Mouse (Mus musculus): ENCODE data around the gene Man2a1. TPM values are rescaled to one million over a fixed set of nuclear protein-coding genes. Genes with fewer than 3 reads are reported as not detected.
A peak's percentile ranks its signal among the peaks of the same experiment; 100 is the strongest.

The Man2a1 gene
- polyA plus RNA-seq, 1 experiment from 2014 or later: 8.1 TPM

- Histone ChIP-seq H3K9me3 (no peaks in the 10 kb centered on the region), H3K36me3 (no peaks in the 10 kb centered on the region), H3K27me3 (no peaks in the 10 kb centered on the region), H3K9ac (replicated peaks) (0 out of 2 replicates have a peak overlapping the region, but pooled peaks have one; percentile 23), H3K27ac (no peak overlapping the region), H3K4me3 (replicated peaks) (peak overlapping the region; percentile 91), H3K4me1 (replicated peaks) (peaks cover 39% of the 10 kb centered on the region), H3K4me2 (peak overlapping the region; percentile 82)
- no peak for ATAC-seq (ENCODE audit: insufficient number of reproducible peaks, insufficient read depth, low FRiP score, low TSS enrichment, low read depth)
- WGBS: 56% methylated on average over 9 of the region's 9 CpGs
These were observed 2.6 kb downstream of the Man2a1 start for GRCm38 (mm10) chr17:64603134-64603533.

GRCm38 (mm10) chr17:64603534-64603933, 3.0 kb downstream of the Man2a1 start:
- Histone ChIP-seq H3K4me2 (peak overlapping the region; percentile 82), H3K9ac (replicated peaks) (0 out of 2 replicates have a peak overlapping the region, but pooled peaks have one; percentile 23), H3K4me1 (replicated peaks) (peaks cover 39% of the 10 kb centered on the region), H3K4me3 (replicated peaks) (peak overlapping the region; percentile 91; the same call in 1 of the 2 replicates), H3K27me3 (no peaks in the 10 kb centered on the region), H3K27ac (no peak overlapping the region), H3K9me3 (no peaks in the 10 kb centered on the region), H3K36me3 (no peaks in the 10 kb centered on the region)
- ATAC-seq (ENCODE audit: insufficient number of reproducible peaks, insufficient read depth, low FRiP score, low TSS enrichment, low read depth): no peak
- WGBS: 79% methylated on average over 5 of the region's 5 CpGs

- no peak overlapping the region for H3K4me3 ChIP-seq (replicated peaks)
- no peaks in the 10 kb centered on the region for H3K36me3 ChIP-seq
- no peak for ATAC-seq (ENCODE audit: insufficient number of reproducible peaks, insufficient read depth, low FRiP score, low TSS enrichment, low read depth)
- H3K9ac ChIP-seq (replicated peaks): no peak overlapping the region
- WGBS: 67% methylated on average over 5 of the region's 5 CpGs
- no peak overlapping the region for H3K27ac ChIP-seq
- peak overlapping the region; percentile 82; the same call in 1 of the 2 replicates for H3K4me2 ChIP-seq
- peaks cover 39% of the 10 kb centered on the region for H3K4me1 ChIP-seq (replicated peaks)
- H3K9me3 ChIP-seq: no peaks in the 10 kb centered on the region
- no peaks in the 10 kb centered on the region for H3K27me3 ChIP-seq
These were observed 3.6 kb downstream of the Man2a1 start for GRCm38 (mm10) chr17:64604163-64604562.

GRCm38 (mm10) chr17:64608228-64608627, 7.7 kb downstream of the Man2a1 start:
- H3K36me3 ChIP-seq: no peaks in the 10 kb centered on the region
- no peaks in the 10 kb centered on the region for H3K27me3 ChIP-seq
- no peak overlapping the region for H3K4me3 ChIP-seq (replicated peaks)
- H3K4me1 ChIP-seq (replicated peaks): peaks cover 27% of the 10 kb centered on the region
- no peak for ATAC-seq (ENCODE audit: insufficient number of reproducible peaks, insufficient read depth, low FRiP score, low TSS enrichment, low read depth)
- WGBS: 92% methylated on average over 6 of the region's 6 CpGs
- H3K9ac ChIP-seq (replicated peaks): no peak overlapping the region
- no peaks in the 10 kb centered on the region for H3K9me3 ChIP-seq
- H3K4me2 ChIP-seq: no peak overlapping the region
- H3K27ac ChIP-seq: no peak overlapping the region

- Histone ChIP-seq H3K9me3 (no peaks in the 10 kb centered on the region), H3K27ac (no peak overlapping the region), H3K27me3 (no peaks in the 10 kb centered on the region), H3K4me1 (replicated peaks) (peaks cover 19% of the 10 kb centered on the region), H3K4me3 (replicated peaks) (no peak overlapping the region), H3K4me2 (no peak overlapping the region), H3K36me3 (no peaks in the 10 kb centered on the region), H3K9ac (replicated peaks) (no peak overlapping the region)
- WGBS: 79% methylated on average over 6 of the region's 6 CpGs
- ATAC-seq (ENCODE audit: insufficient number of reproducible peaks, insufficient read depth, low FRiP score, low TSS enrichment, low read depth): no peak
These were observed 8.5 kb downstream of the Man2a1 start for GRCm38 (mm10) chr17:64608923-64609598.

- Histone ChIP-seq H3K36me3 (no peaks in the 10 kb centered on the region), H3K27me3 (no peaks in the 10 kb centered on the region), H3K9me3 (no peaks in the 10 kb centered on the region), H3K4me3 (replicated peaks) (no peak overlapping the region), H3K4me1 (replicated peaks) (peaks cover 13% of the 10 kb centered on the region), H3K9ac (replicated peaks) (no peak overlapping the region), H3K27ac (no peak overlapping the region), H3K4me2 (no peak overlapping the region)
- no peak for ATAC-seq (ENCODE audit: insufficient number of reproducible peaks, insufficient read depth, low FRiP score, low TSS enrichment, low read depth)
- WGBS: 43% methylated on average over 3 of the region's 3 CpGs
These were observed 9.2 kb downstream of the Man2a1 start for GRCm38 (mm10) chr17:64609741-64610140.

GRCm38 (mm10) chr17:64611426-64611825, 10.9 kb downstream of the Man2a1 start:
- Histone ChIP-seq H3K4me1 (replicated peaks) (peaks cover 7% of the 10 kb centered on the region), H3K4me3 (replicated peaks) (no peak overlapping the region), H3K9me3 (no peaks in the 10 kb centered on the region), H3K4me2 (no peak overlapping the region), H3K9ac (replicated peaks) (no peak overlapping the region), H3K36me3 (0 out of 2 replicates have a peak, but pooled peaks cover 3% of the 10 kb centered on the region), H3K27ac (no peak overlapping the region), H3K27me3 (no peaks in the 10 kb centered on the region)
- 88% methylated on average over 5 of the region's 5 CpGs for WGBS
- no peak for ATAC-seq (ENCODE audit: insufficient number of reproducible peaks, insufficient read depth, low FRiP score, low TSS enrichment, low read depth)

- no peak overlapping the region for H3K4me2 ChIP-seq
- no peak for ATAC-seq (ENCODE audit: insufficient number of reproducible peaks, insufficient read depth, low FRiP score, low TSS enrichment, low read depth)
- no peak overlapping the region for H3K27ac ChIP-seq
- H3K27me3 ChIP-seq: no peaks in the 10 kb centered on the region
- H3K9me3 ChIP-seq: no peaks in the 10 kb centered on the region
- no peak overlapping the region for H3K9ac ChIP-seq (replicated peaks)
- 80% methylated on average over 16 of the region's 16 CpGs for WGBS
- no peak overlapping the region for H3K4me3 ChIP-seq (replicated peaks)
- H3K36me3 ChIP-seq: 0 out of 2 replicates have a peak, but pooled peaks cover 3% of the 10 kb centered on the region
- H3K4me1 ChIP-seq (replicated peaks): peaks cover 8% of the 10 kb centered on the region
These were observed 11.8 kb downstream of the Man2a1 start for GRCm38 (mm10) chr17:64612135-64612885.

GRCm38 (mm10) chr17:64612930-64613329, 12.4 kb downstream of the Man2a1 start:
- Histone ChIP-seq H3K4me1 (replicated peaks) (peaks cover 8% of the 10 kb centered on the region), H3K36me3 (0 out of 2 replicates have a peak, but pooled peaks cover 3% of the 10 kb centered on the region), H3K9me3 (no peaks in the 10 kb centered on the region), H3K27me3 (no peaks in the 10 kb centered on the region), H3K27ac (no peak overlapping the region), H3K4me2 (no peak overlapping the region), H3K9ac (replicated peaks) (no peak overlapping the region), H3K4me3 (replicated peaks) (no peak overlapping the region)
- 81% methylated on average over 3 of the region's 3 CpGs for WGBS
- ATAC-seq (ENCODE audit: insufficient number of reproducible peaks, insufficient read depth, low FRiP score, low TSS enrichment, low read depth): no peak

GRCm38 (mm10) chr17:64613351-64613750, 12.8 kb downstream of the Man2a1 start:
- no peak overlapping the region for H3K9ac ChIP-seq (replicated peaks)
- 0 out of 2 replicates have a peak, but pooled peaks cover 3% of the 10 kb centered on the region for H3K36me3 ChIP-seq
- no peak for ATAC-seq (ENCODE audit: insufficient number of reproducible peaks, insufficient read depth, low FRiP score, low TSS enrichment, low read depth)
- 80% methylated on average over 3 of the region's 3 CpGs for WGBS
- H3K27ac ChIP-seq: no peak overlapping the region
- H3K4me1 ChIP-seq (replicated peaks): peaks cover 8% of the 10 kb centered on the region
- H3K4me2 ChIP-seq: no peak overlapping the region
- no peaks in the 10 kb centered on the region for H3K9me3 ChIP-seq
- no peak overlapping the region for H3K4me3 ChIP-seq (replicated peaks)
- H3K27me3 ChIP-seq: no peaks in the 10 kb centered on the region

GRCm38 (mm10) chr17:64614804-64615203, 14.3 kb downstream of the Man2a1 start:
- 89% methylated on average over 3 of the region's 3 CpGs for WGBS
- ATAC-seq (ENCODE audit: insufficient number of reproducible peaks, insufficient read depth, low FRiP score, low TSS enrichment, low read depth): no peak
- no peaks in the 10 kb centered on the region for H3K27me3 ChIP-seq

More at GRCm38 (mm10) chr17:64614804-64615203, 14.3 kb downstream of the Man2a1 start:
- Histone ChIP-seq H3K4me1 (replicated peaks) (peaks cover 7% of the 10 kb centered on the region), H3K9me3 (no peaks in the 10 kb centered on the region), H3K27ac (no peak overlapping the region), H3K4me2 (no peak overlapping the region), H3K36me3 (0 out of 2 replicates have a peak, but pooled peaks cover 3% of the 10 kb centered on the region), H3K9ac (replicated peaks) (no peak overlapping the region), H3K4me3 (replicated peaks) (no peak overlapping the region)

Measured in limb, embryonic 12.5 days (tissue).